In the genomic region with DNA sequence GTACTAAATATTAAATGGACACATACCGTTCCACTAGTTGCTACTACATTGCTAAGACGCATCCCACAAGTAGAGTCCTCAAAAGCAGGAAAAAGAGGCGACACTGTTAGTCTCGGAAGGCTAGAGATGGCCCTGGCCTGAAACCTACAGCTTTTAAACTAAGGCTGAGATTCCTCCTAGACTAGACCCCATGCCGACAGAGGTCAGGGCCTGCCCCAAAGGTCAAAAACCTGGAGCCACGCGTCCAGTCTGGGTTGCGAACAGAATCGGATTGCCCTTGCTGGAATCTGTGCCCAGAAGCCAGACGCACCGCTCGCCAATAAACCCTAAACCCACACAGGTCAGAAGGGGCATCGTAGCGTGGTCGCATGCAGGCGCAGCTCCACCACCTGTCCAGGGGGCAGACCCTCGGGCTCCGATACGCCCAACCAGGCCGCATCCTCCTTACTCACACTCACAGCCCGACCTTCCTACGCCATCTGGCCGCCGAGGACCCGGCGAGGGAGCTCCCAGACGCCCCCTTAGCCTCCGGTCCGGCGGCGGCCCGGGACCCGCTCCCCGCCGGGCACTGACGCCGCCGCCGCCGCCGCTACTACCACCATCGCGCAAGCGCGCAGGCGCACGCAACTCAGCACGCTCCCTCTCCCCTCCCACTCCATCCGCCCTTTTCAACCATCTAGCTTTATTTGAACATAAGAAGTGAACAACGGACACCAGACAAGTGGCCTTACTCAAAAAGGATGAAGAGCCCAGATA, we compare ENCODE assay signal across 8 mouse cellular contexts. TPM values are rescaled to one million over a fixed set of nuclear protein-coding genes. Genes with fewer than 3 reads are reported as not detected.
A peak's percentile ranks its signal among the peaks of the same experiment; 100 is the strongest.
DNase-seq lines count a peak whose midpoint lies in the region; ATAC-seq lines count a peak whose summit lies in the region.

Gene Zfp106 (minus strand): TSS at position 609 of the 756 bp plus-strand sequence.

- peak within 1 kb of the TSS; percentile 91 for H3K9ac ChIP-seq in heart, embryonic 13.5 days
- H3K9ac ChIP-seq in liver, embryonic 13.5 days: peak within 1 kb of the TSS; percentile 90
- H3K9ac ChIP-seq in stomach, embryonic 16.5 days (ENCODE audit: low read length): peak within 1 kb of the TSS; percentile 88

- H3K27me3 ChIP-seq in heart, embryonic 13.5 days (replicated peaks): no peaks in the 10 kb centered on the region
- no peaks in the 10 kb centered on the region for H3K27me3 ChIP-seq in liver, embryonic 13.5 days
- no peaks in the 10 kb centered on the region for H3K27me3 ChIP-seq in stomach, embryonic 16.5 days (ENCODE audit: control insufficient read depth, insufficient read depth, low read length)

- H3K36me3 ChIP-seq in heart, embryonic 13.5 days: peaks cover 9% of the 10 kb centered on the region
- H3K36me3 ChIP-seq in liver, embryonic 13.5 days: 0 out of 2 replicates have a peak, but pooled peaks cover 5% of the 10 kb centered on the region
- no peaks in the 10 kb centered on the region for H3K36me3 ChIP-seq in stomach, embryonic 16.5 days (ENCODE audit: control insufficient read depth, insufficient read depth, low read length)

- peak within 1 kb of the TSS; percentile 75 for H3K27ac ChIP-seq in brown adipose tissue, adult 24 weeks (replicated peaks; ENCODE audit: low read depth, low read length)
- H3K27ac ChIP-seq in heart, embryonic 13.5 days (replicated peaks): peak within 1 kb of the TSS; percentile 77
- peak within 1 kb of the TSS; percentile 76 for H3K27ac ChIP-seq in liver, embryonic 13.5 days
- H3K27ac ChIP-seq in stomach, embryonic 16.5 days (ENCODE audit: low read length): peak within 1 kb of the TSS; percentile 65; the same call in 1 of the 2 replicates

- peak; percentile 94 for DNase-seq in CD4-positive, CD25-positive, alpha-beta regulatory T cell, adult 2 months (ENCODE audit: low read depth, low spot score)
- DNase-seq in fat pad, adult 2 months (ENCODE audit: extremely low read depth, low read depth, low spot score): peak; percentile 37
- DNase-seq in kidney, postnatal 14 days: peak; percentile 93
- peak; percentile 82 for DNase-seq in liver, embryonic 13.5 days
- DNase-seq in neural tube, embryonic 10.5 days (ENCODE audit: extremely low spot score, low spot score): peak; percentile 82

- peak; percentile 44; the same call in 1 of the 2 replicates for ATAC-seq in heart, embryonic 13.5 days (ENCODE audit: extremely low read depth, insufficient number of reproducible peaks, low FRiP score, low TSS enrichment)
- peak; percentile 73 for ATAC-seq in liver, embryonic 13.5 days (ENCODE audit: low read depth)
- ATAC-seq in stomach, embryonic 16.5 days (ENCODE audit: insufficient read depth, low FRiP score): peak; percentile 80

- H3K9me3 ChIP-seq in heart, embryonic 13.5 days: no peaks in the 10 kb centered on the region
- no peaks in the 10 kb centered on the region for H3K9me3 ChIP-seq in liver, embryonic 13.5 days (replicated peaks)
- no peaks in the 10 kb centered on the region for H3K9me3 ChIP-seq in stomach, embryonic 16.5 days (replicated peaks; ENCODE audit: control insufficient read depth, low read length)

- H3K4me3 ChIP-seq in brown adipose tissue, adult 24 weeks (ENCODE audit: insufficient read depth, low read depth, low read length): peak within 1 kb of the TSS; percentile 92
- H3K4me3 ChIP-seq in heart, embryonic 13.5 days: peak within 1 kb of the TSS; percentile 75
- peak within 1 kb of the TSS; percentile 86 for H3K4me3 ChIP-seq in liver, embryonic 13.5 days (replicated peaks)
- peak within 1 kb of the TSS; percentile 73 for H3K4me3 ChIP-seq in stomach, embryonic 16.5 days (replicated peaks; ENCODE audit: low read length)

- WGBS in heart, embryonic 13.5 days: under 1% methylated on average over 48 of the region's 50 CpGs
- WGBS in liver, embryonic 13.5 days (ENCODE audit: insufficient replicate concordance): under 1% methylated on average over 50 of the region's 50 CpGs
- under 1% methylated on average over 50 of the region's 50 CpGs for WGBS in stomach, embryonic 16.5 days

- no peaks in the 10 kb centered on the region; the same call in 1 of the 2 replicates for H3K4me1 ChIP-seq in brown adipose tissue, adult 24 weeks (ENCODE audit: control insufficient read depth, insufficient read depth, insufficient read length, low read length)
- H3K4me1 ChIP-seq in heart, embryonic 13.5 days: peaks cover 21% of the 10 kb centered on the region
- peaks cover 60% of the 10 kb centered on the region for H3K4me1 ChIP-seq in liver, embryonic 13.5 days (replicated peaks)
- H3K4me1 ChIP-seq in stomach, embryonic 16.5 days (ENCODE audit: control insufficient read depth, insufficient read depth, low read length): peaks cover under 1% of the 10 kb centered on the region

- H3K4me2 ChIP-seq in heart, embryonic 13.5 days: peak within 1 kb of the TSS; percentile 77
- peak within 1 kb of the TSS; percentile 79 for H3K4me2 ChIP-seq in liver, embryonic 13.5 days
- H3K4me2 ChIP-seq in stomach, embryonic 16.5 days (ENCODE audit: low read depth, low read length): peak within 1 kb of the TSS; percentile 72

RNA-seq across cellular contexts. Expression of gene Zfp106, which starts in this region (rescaled TPM):
- 53.3 and 93.2 TPM in 2 replicates for polyA plus RNA-seq in brown adipose tissue, adult 24 weeks (2012; ENCODE audit: insufficient read depth, insufficient read length, missing spikeins)
- polyA plus RNA-seq in heart, embryonic 13.5 days (2015; fragmentation: Nextera tagmentation; extraction: Ambion mirVana): 40.0 and 41.9 TPM in 2 replicates
- 25.6 and 29.1 TPM in 2 replicates for polyA plus RNA-seq in liver, embryonic 13.5 days (2015; fragmentation: Nextera tagmentation; extraction: Ambion mirVana)
- 38.7 and 41.0 TPM in 2 replicates for polyA plus RNA-seq in stomach, embryonic 16.5 days (2015; fragmentation: Nextera tagmentation; extraction: Ambion mirVana)

Comparison
In these comparisons a context has a peak if more than half of its experiments do, and no peak if none do; other contexts are left out.
1. Peak in every context shown above with its lines: DNase-seq, ATAC-seq, H3K4me3 ChIP-seq and H3K27ac ChIP-seq.
2. DNase-seq: peak in every context shown above with its lines; median percentile 94 in CD4-positive, CD25-positive, alpha-beta regulatory T cell, adult 2 months; 93 in kidney, postnatal 14 days; 82 in liver, embryonic 13.5 days; 82 in neural tube, embryonic 10.5 days; 37 in fat pad, adult 2 months.